Mouse (Mus musculus) heart, postnatal 0 days (tissue): Measurements from ENCODE around the gene Mrpl54.

Experiments
- CTCF ChIP-seq: IDR thresholded peaks from 2 replicates; pipeline ENCODE4 v1.5.1; 2016; ENCODE audit warnings: antibody characterized with exemption, control low read depth, low read depth
- EP300 ChIP-seq: IDR thresholded peaks from 2 replicates; pipeline ENCODE4 v1.6.1; 2016; ENCODE audit warnings: antibody characterized with exemption, low read depth

GRCm38 (mm10) chr10:81245166-81245565 lies 21.6 kb downstream of the Mrpl54 start:
- TF ChIP-seq CTCF, result no peak
- no peak for TF ChIP-seq EP300
